Mouse (Mus musculus) liver, adult 2 months (tissue): ENCODE measurements at regions not wholly inside any gene's neighbourhood (a gene's known extent, or its start where the extent isn't known, plus 50 kb on each side); places are given as distances from the start of the nearest gene placed in this dataset.

Experiments
- DNase-seq: peaks from one replicate; pipeline ENCODE4 v3.0.0-alpha.2; 2011; ENCODE audit warnings: low read depth, low spot score; ENCODE audit errors: extremely low read depth
- H3K27ac ChIP-seq: fragments of 200-500 bp; replicated peaks from 2 replicates; pipeline ENCODE4 v1.5.1; 2012; ENCODE audit warnings: low read depth, mild to moderate bottlenecking, control low read depth, inconsistent platforms, low read length; ENCODE audit not compliant: insufficient read depth
- H3K27me3 ChIP-seq: fragments of 200-500 bp; 2 replicates; pipeline ENCODE4 v1.6.1; 2012; ENCODE audit warnings: mild to moderate bottlenecking, moderate library complexity, low read length, inconsistent platforms; ENCODE audit not compliant: control insufficient read depth, insufficient read depth
- H3K36me3 ChIP-seq: fragments of 200-500 bp; 2 replicates; pipeline ENCODE4 v1.6.1; 2012; ENCODE audit warnings: low read length, inconsistent platforms; ENCODE audit not compliant: control insufficient read depth, insufficient read depth
- H3K4me1 ChIP-seq: fragments of 200-500 bp; 2 replicates; pipeline ENCODE4 v1.6.1; 2011; ENCODE audit warnings: low read length; ENCODE audit not compliant: control insufficient read depth, insufficient read depth
- H3K4me3 ChIP-seq: fragments of 200-500 bp; 2 replicates; pipeline ENCODE4 v1.5.1; 2011; ENCODE audit warnings: low read depth, mild to moderate bottlenecking, control low read depth, low read length, moderate library complexity; ENCODE audit not compliant: insufficient read depth
- H3K79me2 ChIP-seq: fragments of 200-500 bp; 2 replicates; pipeline ENCODE4 v1.6.1; 2012; ENCODE audit warnings: inconsistent platforms, mild to moderate bottlenecking, low read length, moderate library complexity; ENCODE audit not compliant: control insufficient read depth, insufficient read depth
- H3K9ac ChIP-seq: fragments of 200-500 bp; 2 replicates; pipeline ENCODE4 v1.6.1; 2012; ENCODE audit warnings: low read depth, mild to moderate bottlenecking, control low read depth, inconsistent platforms, low read length
- CTCF ChIP-seq: fragments of 200-500 bp; IDR thresholded peaks from 2 replicates; pipeline ENCODE4 v1.5.1; 2011; ENCODE audit warnings: low read depth, low read length, control low read depth
- POLR2A ChIP-seq: fragments of 200-500 bp; IDR thresholded peaks from 2 replicates; pipeline ENCODE4 v1.6.1; 2011; ENCODE audit warnings: low read length, control low read depth; ENCODE audit not compliant: insufficient read depth; ENCODE audit errors: extremely low read depth
- WGBS: fragments of 180-500 bp; shearing (Covaris S2); methylation state at CpG from one replicate; pipeline ENCODE4 v1.1.7; 2018; 5-methylcytosine and 5-hydroxymethylcytosine counted together

- Histone ChIP-seq H3K27me3 (no peaks in the 10 kb centered on the region), H3K9ac (no peak overlapping the region), H3K79me2 (no peaks in the 10 kb centered on the region), H3K4me3 (no peak overlapping the region), H3K36me3 (no peaks in the 10 kb centered on the region), H3K4me1 (no peaks in the 10 kb centered on the region), H3K27ac (no peak overlapping the region)
- no peak for TF ChIP-seq POLR2A
- TF ChIP-seq CTCF = no peak
- WGBS = 86% methylated on average over 5 of the region's 5 CpGs
- DNase-seq = no peak
These were observed 176.7 kb downstream of the Thbs2 start for GRCm38 (mm10) chr17:14517368-14517767.

GRCm38 (mm10) chr17:14516097-14516496 is 177.9 kb downstream of the Thbs2 start:
- no peaks in the 10 kb centered on the region for H3K4me1 ChIP-seq
- no peaks in the 10 kb centered on the region for H3K79me2 ChIP-seq
- H3K36me3 ChIP-seq = no peaks in the 10 kb centered on the region
- no peaks in the 10 kb centered on the region for H3K27me3 ChIP-seq
- no peak overlapping the region for H3K4me3 ChIP-seq
- WGBS = 20% methylated on average over 8 of the region's 8 CpGs
- no peak overlapping the region for H3K9ac ChIP-seq
- TF ChIP-seq CTCF (peak; percentile 72), POLR2A (no peak)
- no peak overlapping the region for H3K27ac ChIP-seq
- DNase-seq = no peak

GRCm38 (mm10) chr17:14513454-14513853 is 180.6 kb downstream of the Thbs2 start:
- H3K4me3 ChIP-seq = no peak overlapping the region
- H3K27me3 ChIP-seq = no peaks in the 10 kb centered on the region
- 76% methylated on average over 4 of the region's 4 CpGs for WGBS
- H3K9ac ChIP-seq = no peak overlapping the region
- no peaks in the 10 kb centered on the region for H3K79me2 ChIP-seq
- H3K36me3 ChIP-seq = no peaks in the 10 kb centered on the region
- no peaks in the 10 kb centered on the region for H3K4me1 ChIP-seq
- H3K27ac ChIP-seq = no peak overlapping the region
- no peak for DNase-seq
- TF ChIP-seq CTCF = no peak
- TF ChIP-seq POLR2A = no peak

DNA sequence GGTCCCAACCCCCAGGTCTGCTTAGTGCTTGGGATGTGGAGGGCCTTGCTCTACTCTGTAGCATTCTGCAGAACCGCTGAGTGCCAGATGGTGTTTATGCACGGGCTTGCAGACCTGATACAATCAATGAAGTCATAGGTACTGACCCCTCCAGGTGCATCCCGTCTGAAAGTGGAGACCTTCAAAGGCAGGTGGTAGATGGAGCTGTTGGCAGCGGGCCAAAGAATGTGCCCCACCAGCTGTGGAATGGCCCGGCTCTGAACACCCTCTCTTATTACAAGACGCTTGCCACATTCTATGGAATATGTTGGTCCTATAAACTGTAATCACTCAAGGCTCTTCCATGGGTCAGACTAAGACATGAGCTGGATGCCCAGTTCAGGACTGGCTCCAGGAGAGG is 183.5 kb downstream of the Thbs2 start:
- no peaks in the 10 kb centered on the region for H3K4me1 ChIP-seq
- TF ChIP-seq CTCF = no peak
- no peak for TF ChIP-seq POLR2A
- H3K9ac ChIP-seq = no peak overlapping the region
- H3K79me2 ChIP-seq = no peaks in the 10 kb centered on the region
- no peaks in the 10 kb centered on the region for H3K36me3 ChIP-seq
- DNase-seq = no peak
- H3K27ac ChIP-seq = no peak overlapping the region
- H3K4me3 ChIP-seq = no peak overlapping the region
- no peaks in the 10 kb centered on the region for H3K27me3 ChIP-seq
- 66% methylated on average over 6 of the region's 6 CpGs for WGBS

DNA sequence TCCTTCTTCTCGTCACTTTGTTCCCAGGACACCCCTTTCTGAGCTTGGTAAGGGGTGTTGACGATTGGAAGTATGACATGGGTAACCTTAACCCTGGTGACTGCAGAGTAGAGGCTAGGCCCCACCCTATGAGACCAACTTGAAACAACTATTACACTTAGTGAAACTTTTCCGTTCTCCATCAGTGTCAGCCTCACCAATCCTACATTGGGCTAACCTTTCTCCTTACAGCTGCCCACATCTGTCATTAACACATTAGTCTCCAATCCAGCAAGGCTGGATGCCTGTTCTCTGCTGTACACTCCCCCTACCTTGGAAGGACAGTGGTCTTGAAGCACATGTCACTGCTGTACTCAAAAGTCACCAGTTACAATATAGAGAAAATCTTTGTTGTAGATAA is 186.9 kb downstream of the Thbs2 start:
- no peak for DNase-seq
- no peak overlapping the region for H3K9ac ChIP-seq
- no peak overlapping the region for H3K27ac ChIP-seq
- H3K79me2 ChIP-seq = no peaks in the 10 kb centered on the region
- H3K27me3 ChIP-seq = no peaks in the 10 kb centered on the region
- H3K36me3 ChIP-seq = no peaks in the 10 kb centered on the region
- no peaks in the 10 kb centered on the region for H3K4me1 ChIP-seq
- no peak overlapping the region for H3K4me3 ChIP-seq
- TF ChIP-seq POLR2A = no peak
- TF ChIP-seq CTCF = no peak
- WGBS = 82% methylated on average over 3 of the region's 3 CpGs

DNA sequence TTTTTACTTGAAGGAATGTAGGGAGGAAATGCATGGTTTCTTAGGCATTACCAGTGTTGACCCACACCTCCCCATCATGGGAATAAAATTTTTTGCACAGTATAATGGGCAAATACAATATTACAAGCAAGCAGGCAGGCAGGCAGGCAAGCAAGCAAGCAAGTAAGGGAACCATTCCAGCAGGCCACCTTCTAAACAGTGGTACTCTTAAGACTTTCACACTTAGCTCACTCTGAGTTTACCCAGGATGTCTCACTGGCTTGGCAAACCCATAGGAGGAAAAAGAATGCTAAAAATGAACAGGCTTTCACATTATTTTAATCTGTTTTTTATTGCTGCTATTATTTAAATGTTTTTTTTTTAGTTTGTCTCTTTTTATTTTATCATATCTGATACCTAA is 187.9 kb downstream of the Thbs2 start:
- Histone ChIP-seq H3K79me2 (no peaks in the 10 kb centered on the region), H3K36me3 (no peaks in the 10 kb centered on the region), H3K4me1 (no peaks in the 10 kb centered on the region), H3K27ac (no peak overlapping the region), H3K27me3 (no peaks in the 10 kb centered on the region), H3K9ac (no peak overlapping the region), H3K4me3 (no peak overlapping the region)
- DNase-seq = no peak
- TF ChIP-seq POLR2A (no peak), CTCF (no peak)
